Mouse (Mus musculus): ENCODE data around the gene Pdcl3.

DNA sequence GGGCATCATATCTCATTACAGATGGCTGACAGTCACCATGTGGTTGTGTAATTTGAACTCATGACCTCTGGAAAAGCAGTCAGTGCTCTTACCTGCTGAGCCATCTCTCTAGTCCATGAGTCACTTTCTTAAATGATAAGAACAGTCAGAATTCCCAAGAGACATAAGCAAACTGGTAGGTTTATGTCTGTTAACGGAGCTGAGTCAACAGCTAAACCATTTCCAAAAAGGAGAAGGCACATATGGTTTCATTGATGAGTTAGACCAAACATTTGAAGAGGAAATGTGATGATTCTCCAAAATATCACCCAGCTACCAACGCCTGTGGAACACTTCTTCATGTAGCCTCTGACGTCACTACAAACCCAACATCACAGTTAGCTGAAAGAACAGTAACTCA, 13.7 kb upstream of the Pdcl3 start:
- no peak for TF ChIP-seq POLR2A (IDR thresholded peaks at IDR 0.05; ENCODE audit: low read depth, low read length)
- no peak for TF ChIP-seq CTCF (IDR thresholded peaks at IDR 0.05; ENCODE audit: extremely low read depth, insufficient read depth, insufficient read length, insufficient replicate concordance)
